Comparison of ENCODE assay signal across 17 mouse cellular contexts in genomic region chr9:35238915-35239571, GRCm38 (mm10). TPM values are rescaled to one million over a fixed set of nuclear protein-coding genes. Genes with fewer than 3 reads are reported as not detected.
DNase-seq lines count a peak whose midpoint lies in the region; ATAC-seq lines count a peak whose summit lies in the region.
"Had no signal": no experiment of that assay in that cellular context is flagged by ENCODE, and none has a peak within 500 bp of the region (broad histone marks: within the 10 kb centered on the region; RNA-seq: fewer than 3 reads in every experiment).

No protein-coding gene starts in this region.

- no peaks in the 10 kb centered on the region for H3K9me3 ChIP-seq in heart, embryonic 12.5 days (replicated peaks)
- no peaks in the 10 kb centered on the region for H3K9me3 ChIP-seq in midbrain, embryonic 11.5 days (ENCODE audit: control insufficient read depth, low read length)
- no peaks in the 10 kb centered on the region for H3K9me3 ChIP-seq in midbrain, embryonic 10.5 days (replicated peaks)
- H3K9me3 ChIP-seq: limb, embryonic 15.5 days had no signal

- no peak for DNase-seq in heart, postnatal 10 days
- peak; percentile 10 for DNase-seq in midbrain, embryonic 11.5 days (ENCODE audit: low spot score, missing footprints)
- no peak for DNase-seq in midbrain, embryonic 10.5 days (ENCODE audit: low spot score)
- DNase-seq in lung, adult 18-20 months: peak; percentile 9 to 28
- DNase-seq in lung, postnatal 36 days: peak; percentile 32
- no peak for DNase-seq in adrenal gland, postnatal 36 days
- DNase-seq in left cerebral cortex, postnatal 14 days (ENCODE audit: low spot score in 2 of 2): no peak
- DNase-seq: adrenal gland, postnatal 10 days; cerebellum, adult 9-10 months; layer of hippocampus, adult 9-11 months; liver, postnatal 0 days; thymus, postnatal 4 days had no signal

- peaks cover 9% of the 10 kb centered on the region for H3K4me1 ChIP-seq in heart, embryonic 12.5 days (replicated peaks)
- no peaks in the 10 kb centered on the region for H3K4me1 ChIP-seq in midbrain, embryonic 11.5 days (ENCODE audit: control insufficient read depth, insufficient read depth, low read length)
- H3K4me1 ChIP-seq in midbrain, embryonic 10.5 days: no peaks in the 10 kb centered on the region
- H3K4me1 ChIP-seq: limb, embryonic 15.5 days had no signal

- H3K9ac ChIP-seq in heart, embryonic 12.5 days: no peak overlapping the region
- no peak overlapping the region for H3K9ac ChIP-seq in midbrain, embryonic 11.5 days (ENCODE audit: low read length)
- H3K9ac ChIP-seq: limb, embryonic 15.5 days; liver, postnatal 0 days had no signal

- peaks cover 5% of the 10 kb centered on the region for H3K36me3 ChIP-seq in heart, embryonic 12.5 days
- no peaks in the 10 kb centered on the region for H3K36me3 ChIP-seq in midbrain, embryonic 11.5 days (ENCODE audit: control insufficient read depth, insufficient read depth, low read length)
- H3K36me3 ChIP-seq in midbrain, embryonic 10.5 days: peaks cover 23% of the 10 kb centered on the region

- H3K27ac ChIP-seq in heart, embryonic 12.5 days (ENCODE audit: poor library complexity, severe bottlenecking): peak overlapping the region; percentile 16; the same call in 1 of the 2 replicates
- H3K27ac ChIP-seq in midbrain, embryonic 11.5 days (ENCODE audit: low read depth, low read length): no peak overlapping the region
- H3K27ac ChIP-seq in midbrain, embryonic 10.5 days (replicated peaks): no peak overlapping the region
- H3K27ac ChIP-seq: limb, embryonic 15.5 days had no signal

- H3K4me2 ChIP-seq in heart, embryonic 12.5 days: no peak overlapping the region
- H3K4me2 ChIP-seq in midbrain, embryonic 11.5 days: no peak overlapping the region
- H3K4me2 ChIP-seq: limb, embryonic 15.5 days had no signal

- peak; percentile 82 for ATAC-seq in heart, embryonic 12.5 days (ENCODE audit: insufficient number of reproducible peaks, low FRiP score)
- no peak for ATAC-seq in midbrain, embryonic 11.5 days (ENCODE audit: low FRiP score)
- ATAC-seq: CD4-positive, CD25-positive, alpha-beta regulatory T cell, adult 4 months; intestine, embryonic 16.5 days; liver, postnatal 0 days had no signal

- intact Hi-C loops in heart, postnatal 10 days (cut with DNase I): no loop called here
- intact Hi-C loops in left cerebral cortex, postnatal 14 days (cut with DNase I): no loop called here

- no peaks in the 10 kb centered on the region for H3K27me3 ChIP-seq in heart, embryonic 12.5 days (replicated peaks)
- no peaks in the 10 kb centered on the region for H3K27me3 ChIP-seq in midbrain, embryonic 11.5 days (ENCODE audit: control insufficient read depth, insufficient read depth, low read length)
- H3K27me3 ChIP-seq in midbrain, embryonic 10.5 days (ENCODE audit: low read depth, poor library complexity, severe bottlenecking): no peaks in the 10 kb centered on the region
- H3K27me3 ChIP-seq: limb, embryonic 15.5 days had no signal

- 50% methylated on average over 6 of the region's 6 CpGs for WGBS in heart, embryonic 12.5 days
- WGBS in midbrain, embryonic 11.5 days: 84% methylated on average over 6 of the region's 6 CpGs
- WGBS in midbrain, embryonic 10.5 days: 77% methylated on average over 6 of the region's 6 CpGs

- H3K4me3 ChIP-seq in heart, embryonic 12.5 days: no peak overlapping the region
- H3K4me3 ChIP-seq in midbrain, embryonic 11.5 days (ENCODE audit: low read depth, low read length): no peak overlapping the region
- H3K4me3 ChIP-seq in midbrain, embryonic 10.5 days: no peak overlapping the region
- H3K4me3 ChIP-seq: limb, embryonic 15.5 days; myocyte had no signal

RNA-seq across cellular contexts. Expression of gene Foxred1, which starts 28.2 kb away (rescaled TPM):
- polyA plus RNA-seq in heart, embryonic 12.5 days (2016; fragmentation: Nextera tagmentation; extraction: Ambion mirVana): 62.2 and 67.6 TPM in 2 replicates
- 10 to 100 TPM; 82.4 to 91.3 TPM for total RNA-seq in heart, postnatal 10 days (2021)
- 29.9 and 31.5 TPM in 2 replicates for polyA plus RNA-seq in midbrain, embryonic 11.5 days (2014; fragmentation: Nextera tagmentation; extraction: Ambion mirVana)
- polyA plus RNA-seq in midbrain, embryonic 10.5 days (2016; fragmentation: Nextera tagmentation; extraction: Ambion mirVana): 54.6 and 57.2 TPM in 2 replicates
- 10 to 100 TPM; 50.7 to 54.4 TPM for total RNA-seq in adrenal gland, postnatal 36 days (2021)
- total RNA-seq in left cerebral cortex, postnatal 14 days (2021): 10 to 100 TPM; 36.3 to 37.0 TPM

RNA-seq across cellular contexts. Expression of gene Fam118b, which starts 28.6 kb away (rescaled TPM):
- 26.6 and 28.5 TPM in 2 replicates for polyA plus RNA-seq in heart, embryonic 12.5 days (2016; fragmentation: Nextera tagmentation; extraction: Ambion mirVana)
- 10 to 100 TPM; 14.3 to 16.7 TPM for total RNA-seq in heart, postnatal 10 days (2021)
- polyA plus RNA-seq in midbrain, embryonic 11.5 days (2014; fragmentation: Nextera tagmentation; extraction: Ambion mirVana): 82.0 and 82.2 TPM in 2 replicates
- 71.7 and 72.7 TPM in 2 replicates for polyA plus RNA-seq in midbrain, embryonic 10.5 days (2016; fragmentation: Nextera tagmentation; extraction: Ambion mirVana)
- total RNA-seq in adrenal gland, postnatal 36 days (2021): 10 to 100 TPM; 11.4 to 14.0 TPM
- 10 to 100 TPM; 22.4 to 24.4 TPM for total RNA-seq in left cerebral cortex, postnatal 14 days (2021)

RNA-seq across cellular contexts. Expression of gene Rpusd4, which starts 28.6 kb away (rescaled TPM):
- 22.1 and 24.4 TPM in 2 replicates for polyA plus RNA-seq in heart, embryonic 12.5 days (2016; fragmentation: Nextera tagmentation; extraction: Ambion mirVana)
- total RNA-seq in heart, postnatal 10 days (2021): 10 to 100 TPM; 10.1 to 11.9 TPM
- polyA plus RNA-seq in midbrain, embryonic 11.5 days (2014; fragmentation: Nextera tagmentation; extraction: Ambion mirVana): 29.6 and 29.8 TPM in 2 replicates
- polyA plus RNA-seq in midbrain, embryonic 10.5 days (2016; fragmentation: Nextera tagmentation; extraction: Ambion mirVana): 28.6 and 32.2 TPM in 2 replicates
- total RNA-seq in adrenal gland, postnatal 36 days (2021): 10 to 100 TPM; 17.7 to 19.0 TPM
- total RNA-seq in left cerebral cortex, postnatal 14 days (2021): 1 to 10 TPM; 7.2 to 7.3 TPM

RNA-seq across cellular contexts. Expression of gene Tirap, which starts 39.0 kb away (rescaled TPM):
- 11.8 and 11.9 TPM in 2 replicates for polyA plus RNA-seq in heart, embryonic 12.5 days (2016; fragmentation: Nextera tagmentation; extraction: Ambion mirVana)
- total RNA-seq in heart, postnatal 10 days (2021): 1 to 10 TPM; 6.6 to 8.0 TPM
- 14.1 and 14.6 TPM in 2 replicates for polyA plus RNA-seq in midbrain, embryonic 11.5 days (2014; fragmentation: Nextera tagmentation; extraction: Ambion mirVana)
- 18.5 and 19.6 TPM in 2 replicates for polyA plus RNA-seq in midbrain, embryonic 10.5 days (2016; fragmentation: Nextera tagmentation; extraction: Ambion mirVana)
- 1 to 10 TPM; 5.6 to 6.5 TPM for total RNA-seq in adrenal gland, postnatal 36 days (2021)
- total RNA-seq in left cerebral cortex, postnatal 14 days (2021): 1 to 10 TPM; 1.8 to 2.7 TPM

RNA-seq across cellular contexts. Expression of gene Srpr, which starts 39.1 kb away (rescaled TPM):
- polyA plus RNA-seq in heart, embryonic 12.5 days (2016; fragmentation: Nextera tagmentation; extraction: Ambion mirVana): 97.4 and 101 TPM in 2 replicates
- 100 to 1,000 TPM in 1 of 2 experiments, 10 to 100 TPM in 1; 98.2 to 100 TPM for total RNA-seq in heart, postnatal 10 days (2021)
- 95.7 and 96.9 TPM in 2 replicates for polyA plus RNA-seq in midbrain, embryonic 11.5 days (2014; fragmentation: Nextera tagmentation; extraction: Ambion mirVana)
- polyA plus RNA-seq in midbrain, embryonic 10.5 days (2016; fragmentation: Nextera tagmentation; extraction: Ambion mirVana): 85.5 and 87.3 TPM in 2 replicates
- total RNA-seq in adrenal gland, postnatal 36 days (2021): 100 to 1,000 TPM; 166 to 172 TPM
- total RNA-seq in left cerebral cortex, postnatal 14 days (2021): 10 to 100 TPM; 59.9 to 62.4 TPM

Comparison
In these comparisons a context has a peak if more than half of its experiments do, and no peak if none do; other contexts are left out.
1. DNase-seq: peak in midbrain, embryonic 11.5 days (single experiment), lung, adult 18-20 months (2 of 2) and lung, postnatal 36 days (single experiment); none in heart, postnatal 10 days (0 of 2), midbrain, embryonic 10.5 days (single experiment), adrenal gland, postnatal 36 days (0 of 2) and left cerebral cortex, postnatal 14 days (0 of 2).